Mouse (Mus musculus) gastrocnemius, adult 8-10 months (tissue): ENCODE results near the gene Hist1h2af. TPM values are rescaled to one million over a fixed set of nuclear protein-coding genes. Genes with fewer than 3 reads are reported as not detected.
A peak's percentile ranks its signal among the peaks of the same experiment; 100 is the strongest.
"Not testable (repeated sequence)": the region's sequence is repeated elsewhere in the genome, so short reads cannot be mapped to it uniquely, and the experiment has no call there.

Experiments used
- DNase-seq, 2 experiments: peaks; one replicate each; pipeline ENCODE4 v3.0.0; 2022; ENCODE audit warnings: low spot score in 2 of 2
- total RNA-seq, 4 experiments: library from RNA; stranded (reverse); gene quantifications; 2 replicates each; pipeline ENCODE4 v1.2.4; 2022

The Hist1h2af gene
- 1 to 10 TPM in 1 of 4 experiments, not detected in 3; 1.5 TPM for total RNA-seq

DNA sequence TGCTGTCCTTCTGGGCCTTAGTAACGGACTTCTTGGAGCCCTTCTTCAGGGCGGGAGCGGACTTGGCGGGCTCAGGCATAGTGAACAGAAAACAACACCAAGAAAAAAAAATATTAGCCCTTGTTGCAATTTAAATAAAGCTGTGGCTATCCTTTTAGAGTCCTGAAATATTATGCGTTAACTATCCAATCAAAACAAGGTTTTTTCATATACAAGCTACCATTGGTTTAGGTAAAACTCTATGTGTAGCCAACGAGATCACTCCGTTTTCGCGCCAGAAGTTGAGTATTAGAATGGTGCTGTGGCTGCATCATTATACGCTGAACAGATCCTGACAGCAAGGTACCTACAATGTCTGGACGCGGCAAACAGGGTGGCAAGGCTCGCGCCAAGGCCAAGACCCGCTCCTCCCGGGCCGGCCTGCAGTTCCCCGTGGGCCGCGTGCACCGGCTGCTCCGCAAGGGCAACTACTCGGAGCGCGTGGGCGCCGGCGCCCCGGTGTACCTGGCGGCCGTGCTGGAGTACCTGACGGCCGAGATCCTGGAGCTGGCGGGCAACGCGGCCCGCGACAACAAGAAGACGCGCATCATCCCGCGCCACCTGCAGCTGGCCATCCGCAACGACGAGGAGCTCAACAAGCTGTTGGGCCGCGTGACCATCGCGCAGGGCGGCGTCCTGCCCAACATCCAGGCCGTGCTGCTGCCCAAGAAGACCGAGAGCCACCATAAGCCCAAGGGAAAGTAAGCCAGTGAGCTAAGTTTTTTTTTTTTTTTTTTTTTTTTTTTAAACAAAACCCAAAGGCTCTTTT is at the start of gene Hist1h2af:
TSS of gene Hist1h2af (plus strand) at position 347 of the 808 bp plus-strand sequence.
- DNase-seq: not testable (repeated sequence)

DNA sequence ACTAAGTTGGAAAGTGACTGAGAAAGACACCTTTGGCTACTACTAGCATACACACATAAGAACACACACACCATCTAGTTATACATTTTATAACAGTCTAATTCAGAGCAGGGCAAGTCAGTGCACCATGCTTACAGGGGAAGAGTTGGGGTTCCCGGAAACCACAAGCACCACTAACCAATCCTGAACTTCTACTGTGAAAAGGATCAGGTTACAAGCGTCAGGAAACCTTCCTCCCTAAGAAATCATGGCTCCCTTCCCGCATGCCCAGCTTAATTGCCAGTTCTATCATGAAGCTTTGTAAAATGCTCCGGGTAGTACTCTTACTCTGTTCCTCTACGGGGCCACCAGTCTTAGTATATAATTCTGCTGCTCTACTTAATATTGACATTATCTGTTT is 48.4 kb upstream of the Hist1h2af start:
- no peak for DNase-seq

DNA sequence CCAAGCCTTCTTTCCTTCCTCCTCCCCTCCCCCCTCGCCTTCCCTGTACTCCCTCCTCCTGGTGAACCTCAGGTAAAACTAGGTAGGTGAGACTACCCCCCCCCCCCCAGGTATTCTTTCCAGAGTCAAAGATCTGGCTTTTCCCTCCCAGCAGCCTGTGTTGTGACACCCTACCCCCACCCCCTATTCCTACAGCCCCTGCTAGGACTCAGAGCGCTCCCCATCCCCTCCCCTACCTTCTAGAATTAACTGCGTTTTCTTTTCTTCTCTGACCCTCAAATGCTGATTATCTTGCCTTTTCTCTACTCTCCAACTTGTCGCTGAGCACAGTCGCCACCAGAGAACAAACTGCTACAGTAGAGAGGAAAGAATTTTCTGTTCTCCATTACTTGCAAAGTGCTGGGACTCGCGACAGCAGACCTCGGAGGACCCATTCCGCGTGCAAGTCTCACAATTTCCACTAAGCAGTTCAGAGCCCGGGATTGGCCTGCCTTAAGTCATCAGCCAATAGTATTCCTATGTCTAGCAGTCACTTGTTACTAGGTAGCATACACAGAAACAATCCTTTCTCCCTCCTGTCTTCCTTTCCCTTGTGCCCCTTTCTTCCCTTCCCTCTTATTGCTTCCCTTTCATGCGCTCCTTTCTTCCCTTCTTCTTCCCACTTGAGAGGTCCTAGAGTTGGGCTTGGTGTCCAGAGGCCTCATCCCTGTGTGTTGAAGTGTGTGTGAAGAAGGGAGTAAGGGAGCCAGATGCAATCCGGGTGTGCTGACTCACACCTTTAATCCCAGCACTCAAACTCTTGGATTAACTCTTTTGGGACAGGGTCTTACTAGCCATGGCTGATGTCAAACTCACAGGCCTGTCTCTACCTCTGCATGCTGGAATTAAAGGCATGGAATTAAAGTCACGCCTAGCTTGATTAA is 45.0 kb upstream of the Hist1h2af start, which contains the start of gene Btn2a2:
TSS of gene Btn2a2 (minus strand) at position 458 of the 923 bp plus-strand sequence.
- DNase-seq: peak in 1 of 2 experiments; percentile 11

DNA sequence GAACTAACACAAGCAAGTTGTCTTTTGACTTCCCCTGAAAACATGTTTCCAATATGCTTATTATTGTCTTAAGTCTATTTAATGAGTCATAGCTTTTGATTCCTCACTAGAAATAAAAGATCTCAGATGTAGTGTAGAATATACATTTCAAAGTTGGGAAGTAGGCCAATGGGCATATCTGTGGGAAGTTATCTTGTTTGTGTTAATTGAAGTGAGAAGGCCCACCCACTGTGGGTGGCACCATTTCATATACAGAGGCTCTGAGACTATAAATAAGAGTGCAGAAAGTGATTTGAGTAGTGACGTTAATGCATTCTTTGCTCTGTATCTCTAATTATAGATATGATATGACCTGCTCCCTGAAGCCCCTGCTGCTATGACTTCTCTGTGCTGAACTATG is 42.8 kb upstream of the Hist1h2af start:
- DNase-seq: no peak

DNA sequence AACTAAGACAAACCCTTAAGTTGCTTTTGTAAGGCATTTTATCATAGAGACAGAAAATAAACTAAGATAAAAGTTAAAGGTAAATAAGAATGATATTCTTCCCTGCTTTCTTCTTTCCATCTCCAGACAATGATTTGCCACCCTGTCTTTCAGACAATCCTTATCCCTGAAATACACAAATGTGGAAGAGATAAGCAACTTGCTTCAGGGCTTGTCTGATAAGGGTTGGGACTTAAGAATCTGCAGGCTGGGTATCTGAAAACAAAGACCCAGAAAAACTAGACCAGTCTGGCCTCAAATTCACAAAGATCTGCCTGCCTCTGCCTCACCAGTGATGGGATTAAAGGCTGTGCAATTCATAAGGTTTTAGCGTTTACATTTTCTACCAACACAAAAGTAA is 42.4 kb upstream of the Hist1h2af start:
- no peak for DNase-seq

DNA sequence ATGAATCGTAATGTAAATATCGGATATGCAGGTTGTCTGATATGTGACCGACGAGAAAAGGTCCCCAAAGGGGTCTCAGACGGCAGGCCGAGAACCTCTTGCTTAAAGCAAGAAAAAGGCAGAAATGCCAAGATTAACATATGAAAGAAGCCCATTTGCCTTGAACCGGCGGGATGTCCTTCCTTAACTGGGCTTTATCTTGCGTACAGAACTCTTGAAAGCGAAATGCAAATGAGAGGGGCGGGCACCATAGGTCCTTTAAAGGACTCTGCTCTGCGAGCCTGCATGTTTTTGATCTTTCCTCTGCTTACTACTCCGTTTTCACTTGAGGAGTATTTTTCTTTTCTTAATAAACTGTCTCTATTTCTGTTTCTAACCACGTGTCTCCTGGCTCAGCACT is 41.7 kb upstream of the Hist1h2af start:
- DNase-seq: no peak

DNA sequence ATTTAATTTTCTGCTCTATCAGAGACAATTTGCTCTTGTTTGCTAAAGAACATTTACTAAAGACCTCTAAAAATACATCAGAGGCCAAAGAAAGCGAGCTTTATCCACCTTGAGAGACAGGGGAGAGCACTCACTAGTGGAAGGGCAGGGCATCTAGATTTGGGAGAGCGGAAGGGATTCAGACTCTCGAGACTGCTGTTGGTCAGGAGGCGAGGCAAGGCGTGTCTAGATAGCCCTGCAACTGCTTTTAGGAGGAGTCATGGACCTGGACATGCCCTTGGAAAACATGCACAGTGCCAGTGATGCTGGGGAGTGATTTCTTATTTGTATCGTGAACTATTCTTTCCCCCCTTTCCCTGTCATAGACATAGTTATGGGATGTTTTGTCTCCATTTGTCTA is 38.2 kb upstream of the Hist1h2af start:
- no peak for DNase-seq

DNA sequence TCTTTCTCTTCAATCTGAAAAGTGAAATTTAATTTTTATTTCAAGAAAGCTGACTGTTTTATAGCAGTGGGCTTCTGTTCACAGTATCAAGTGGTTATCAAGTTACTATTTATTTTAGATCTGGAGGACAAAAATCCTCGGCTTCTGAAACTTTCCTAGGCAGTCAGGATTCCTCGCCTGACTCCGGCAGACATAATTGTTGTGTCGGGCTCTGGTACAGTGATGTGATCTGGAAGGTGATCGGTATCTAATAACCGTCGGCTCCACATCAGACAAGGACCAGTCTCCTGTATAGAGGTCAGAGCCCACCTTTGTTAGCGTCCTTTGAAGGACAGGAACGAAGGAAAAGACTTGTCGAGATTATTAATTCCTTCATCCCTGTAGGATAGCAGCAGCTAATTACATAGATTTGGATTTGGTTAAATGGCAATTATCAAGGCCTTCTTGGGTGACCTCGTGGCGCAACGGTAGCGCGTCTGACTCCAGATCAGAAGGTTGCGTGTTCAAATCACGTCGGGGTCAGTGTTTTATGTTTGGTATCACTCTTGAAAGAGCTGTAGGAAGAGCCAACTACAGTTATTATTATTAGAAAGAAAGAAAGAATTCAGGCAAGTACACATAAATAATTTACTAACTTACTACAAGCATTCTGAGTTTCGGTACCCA is 35.9 kb upstream of the Hist1h2af start:
- no peak for DNase-seq

DNA sequence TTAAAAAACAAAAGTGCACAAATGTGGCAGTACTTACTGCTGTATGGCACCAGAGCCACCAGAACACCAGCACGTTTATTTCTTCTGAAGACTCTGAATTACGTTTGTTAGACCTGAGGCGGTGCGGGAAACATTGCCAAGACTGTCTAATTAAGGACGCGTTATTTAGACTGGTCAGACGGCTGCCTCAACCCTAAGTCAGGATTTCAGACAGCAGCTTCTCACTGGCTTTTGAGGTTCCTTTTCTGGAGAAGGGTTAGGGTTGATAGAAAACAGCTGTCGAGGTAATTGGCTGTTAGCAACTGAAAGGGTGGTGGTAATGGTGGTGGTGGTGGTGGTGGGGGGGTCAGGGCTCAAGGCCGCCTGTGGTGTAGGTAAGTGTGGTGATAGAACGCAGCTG is 35.1 kb upstream of the Hist1h2af start:
- DNase-seq: no peak

DNA sequence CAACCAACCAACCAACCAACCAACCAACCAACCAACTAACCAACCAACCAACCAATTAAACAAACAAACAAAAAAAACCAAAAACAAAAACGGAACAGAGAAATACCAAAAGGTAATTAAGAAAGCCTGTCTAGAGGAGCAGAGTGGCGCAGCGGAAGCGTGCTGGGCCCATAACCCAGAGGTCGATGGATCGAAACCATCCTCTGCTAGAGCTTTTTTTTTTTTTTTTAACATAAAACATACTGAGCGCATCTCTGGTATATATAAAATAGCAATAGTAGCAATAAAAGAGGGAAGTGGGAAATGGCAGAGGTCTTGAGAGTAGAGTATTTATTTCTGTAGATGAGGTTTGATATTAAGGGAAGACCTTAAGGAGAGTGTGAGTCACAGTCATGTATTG is 33.8 kb upstream of the Hist1h2af start:
- DNase-seq: no peak

DNA sequence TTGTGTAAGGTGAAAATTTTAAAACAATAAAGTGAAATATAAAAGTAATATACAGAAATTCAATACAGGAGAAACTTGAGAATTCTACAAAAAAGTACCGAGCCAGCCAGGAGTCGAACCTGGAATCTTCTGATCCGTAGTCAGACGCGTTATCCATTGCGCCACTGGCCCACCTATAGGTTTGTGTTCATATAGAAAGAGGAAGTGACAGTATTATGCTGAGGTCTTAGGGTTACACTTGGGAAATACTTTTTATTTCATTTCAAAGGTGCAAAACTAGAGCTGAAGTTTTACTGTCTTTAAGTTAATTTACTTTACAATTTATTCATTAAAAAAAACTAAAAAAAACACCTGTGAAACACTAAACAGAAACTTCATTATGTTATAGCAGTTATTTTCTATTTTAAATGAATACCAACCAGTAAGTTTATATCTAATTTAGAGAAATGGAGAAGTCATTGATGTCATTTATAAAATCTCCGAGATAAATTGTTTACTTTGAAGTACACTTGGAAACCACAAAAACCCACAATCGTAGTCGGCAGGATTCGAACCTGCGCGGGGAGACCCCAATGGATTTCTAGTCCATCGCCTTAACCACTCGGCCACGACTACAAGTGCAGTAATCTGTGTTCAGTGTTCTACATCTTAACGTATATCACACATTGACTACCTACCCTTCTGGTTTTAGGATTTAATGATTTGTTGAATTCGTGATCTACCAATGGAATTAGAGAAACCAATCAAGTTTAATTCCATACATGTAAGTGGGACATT is 33.1 kb upstream of the Hist1h2af start:
- DNase-seq: peak; percentile 5 to 14

DNA sequence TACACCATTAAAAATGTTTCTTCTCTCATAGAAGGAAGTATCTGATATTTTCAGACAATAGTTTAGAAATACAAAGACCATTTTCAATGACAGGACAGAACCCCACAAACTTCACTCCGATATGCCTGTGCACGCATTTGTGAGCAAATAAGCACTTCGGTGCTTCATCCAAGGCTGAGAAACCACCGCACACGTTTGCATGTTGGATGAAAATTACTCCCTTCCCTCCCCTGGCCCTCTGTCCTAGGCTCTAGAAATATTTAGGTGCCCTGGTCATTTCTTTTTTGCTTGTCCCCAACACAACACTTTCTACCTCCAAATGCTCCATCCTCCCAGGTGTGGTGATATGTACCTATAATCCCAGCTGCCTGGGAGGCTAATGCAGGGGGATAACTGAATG is 32.2 kb upstream of the Hist1h2af start:
- DNase-seq: no peak

DNA sequence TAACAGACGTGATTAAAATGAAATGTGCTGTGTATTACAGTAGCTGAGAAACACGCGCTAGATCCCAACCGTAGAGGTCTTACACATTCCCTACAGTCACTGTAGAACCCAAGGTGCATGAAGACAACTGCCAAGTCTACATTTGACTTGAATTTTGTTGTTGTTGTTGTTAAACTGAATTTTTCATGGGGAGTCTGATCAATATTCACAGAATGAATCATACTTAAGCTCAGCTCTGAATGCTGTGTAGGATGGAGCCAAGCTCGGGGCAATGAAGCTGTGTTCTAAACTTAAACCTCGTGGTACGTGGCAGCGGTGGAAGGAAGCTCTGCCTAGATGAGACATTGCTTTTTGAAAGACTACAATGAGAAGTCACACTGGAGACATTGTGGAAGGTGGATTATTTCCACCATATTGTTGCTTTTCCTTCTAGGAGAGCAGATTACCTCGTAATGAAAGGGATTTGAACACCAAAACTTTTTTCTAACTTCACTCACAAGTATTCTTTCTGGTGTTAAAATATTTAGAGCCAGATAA is 31.6 kb upstream of the Hist1h2af start:
- DNase-seq: no peak

DNA sequence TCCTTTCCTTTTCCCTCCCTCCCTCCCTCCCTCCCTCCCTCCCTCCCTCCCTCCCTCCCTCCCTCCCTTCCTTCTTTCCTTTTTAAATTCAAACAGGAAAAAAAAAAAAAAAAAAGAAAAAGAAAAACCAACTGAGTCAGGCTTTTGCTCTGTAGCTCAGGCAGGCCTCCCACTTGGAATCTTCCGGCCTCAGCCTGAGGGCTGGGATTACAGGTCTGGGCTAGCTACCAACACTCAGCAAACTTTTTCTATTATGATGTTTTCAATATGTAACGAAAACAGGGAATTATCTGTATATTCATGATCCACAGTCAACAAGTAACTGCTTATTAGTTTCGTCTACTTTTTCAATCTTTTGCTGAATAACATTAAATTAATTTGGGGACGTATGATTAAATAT is 30.8 kb upstream of the Hist1h2af start:
- DNase-seq: no peak

DNA sequence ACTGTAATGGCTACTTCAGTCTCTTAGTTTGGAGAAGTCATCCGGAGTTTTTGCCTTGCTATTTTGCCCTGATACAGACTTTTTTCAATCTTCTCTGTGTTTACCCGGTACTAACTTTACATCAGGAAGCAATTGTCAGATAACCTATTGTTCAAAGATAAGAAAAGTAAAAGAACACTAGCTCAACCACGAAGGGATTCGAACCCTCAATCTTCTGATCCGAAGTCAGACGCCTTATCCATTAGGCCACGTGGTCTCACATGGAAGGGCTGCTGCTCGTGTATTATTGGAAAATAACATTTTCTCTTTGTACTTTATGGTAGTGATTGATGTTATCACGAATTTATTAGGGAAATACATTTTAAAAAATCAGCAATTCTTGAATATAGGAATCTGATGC is 29.9 kb upstream of the Hist1h2af start:
- DNase-seq: no peak

DNA sequence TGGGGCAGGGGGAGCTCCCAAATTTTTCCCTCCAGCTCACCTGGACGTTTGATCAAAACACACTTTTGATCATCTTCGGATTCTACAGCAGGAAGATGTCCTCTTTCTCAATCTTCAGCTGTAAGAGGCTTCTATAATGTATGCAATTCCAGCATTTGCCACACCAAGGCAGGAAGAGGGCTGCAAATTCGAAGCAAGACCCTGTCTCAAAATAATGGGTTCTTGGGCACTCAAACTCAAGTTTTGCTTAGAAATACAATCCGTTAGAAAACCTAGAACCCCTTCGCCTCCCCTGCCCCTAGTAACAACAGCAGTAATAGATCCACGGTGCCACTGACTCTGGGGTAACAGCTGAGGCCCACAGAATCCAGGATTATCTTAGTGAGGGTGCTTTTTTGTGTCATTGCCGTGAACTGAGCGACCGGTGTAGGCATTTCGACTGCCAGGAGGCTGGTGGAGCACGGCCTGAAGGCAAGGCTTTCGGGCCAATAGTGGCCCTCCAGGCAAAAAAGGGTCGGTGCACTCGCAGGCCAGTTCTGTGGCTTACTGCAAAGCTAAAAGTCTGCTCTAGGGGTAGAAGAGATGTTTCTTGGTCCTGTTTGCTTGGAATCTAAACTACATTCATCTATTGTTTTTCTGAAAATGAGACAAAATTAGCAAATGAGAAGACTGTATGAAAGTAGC is 27.9 kb upstream of the Hist1h2af start:
- DNase-seq: no peak

DNA sequence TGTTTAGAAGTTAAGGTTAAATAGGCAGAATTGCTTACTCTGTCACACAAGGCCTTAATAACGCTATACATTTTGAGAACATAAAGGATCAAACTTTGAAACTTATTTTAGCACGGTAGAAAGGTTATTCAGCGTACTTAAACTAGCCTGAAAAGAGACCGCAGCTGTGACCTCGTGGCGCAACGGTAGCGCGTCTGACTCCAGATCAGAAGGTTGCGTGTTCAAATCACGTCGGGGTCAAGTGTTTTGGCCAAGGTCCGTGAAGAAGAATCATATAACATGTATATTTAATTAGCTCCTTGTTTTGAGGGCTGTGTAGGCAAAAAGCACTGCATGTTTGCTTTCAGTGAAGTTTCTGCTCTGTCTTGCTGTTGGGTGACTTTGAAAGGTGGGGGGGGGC is 27.4 kb upstream of the Hist1h2af start:
- no peak for DNase-seq

DNA sequence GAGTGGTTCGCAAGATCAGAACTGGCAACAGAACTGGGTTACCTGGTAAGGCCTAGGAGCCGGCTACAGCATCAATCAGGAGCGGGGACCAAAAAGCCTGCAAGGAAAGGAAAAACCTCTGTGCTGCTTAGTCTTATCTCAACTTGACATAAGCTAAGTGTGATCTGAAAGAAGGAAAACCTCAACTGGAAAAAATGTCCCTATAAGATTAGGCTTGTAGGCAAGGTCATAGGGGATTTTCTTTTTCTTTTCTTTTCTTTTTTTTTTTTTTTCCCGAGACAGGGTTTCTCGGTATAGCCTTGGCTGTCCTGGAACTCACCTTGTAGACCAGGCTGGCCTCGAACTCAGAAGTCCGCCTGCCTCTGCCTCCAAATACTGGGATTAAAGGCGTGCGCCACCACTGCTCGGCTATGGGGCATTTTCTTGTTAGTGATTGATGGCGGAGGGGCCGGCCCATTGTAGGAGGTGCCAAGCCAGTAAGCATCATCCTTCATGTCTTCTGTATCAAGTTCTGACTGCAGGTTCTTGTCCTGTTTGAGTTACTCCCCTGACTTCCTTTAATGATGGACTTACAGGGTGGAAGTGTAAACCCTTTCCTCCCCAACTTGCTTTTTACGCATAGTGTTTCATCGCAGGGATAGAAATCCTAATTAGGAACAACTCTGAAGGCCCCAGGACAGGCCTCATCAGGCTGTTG is 26.7 kb upstream of the Hist1h2af start:
- DNase-seq: no peak

DNA sequence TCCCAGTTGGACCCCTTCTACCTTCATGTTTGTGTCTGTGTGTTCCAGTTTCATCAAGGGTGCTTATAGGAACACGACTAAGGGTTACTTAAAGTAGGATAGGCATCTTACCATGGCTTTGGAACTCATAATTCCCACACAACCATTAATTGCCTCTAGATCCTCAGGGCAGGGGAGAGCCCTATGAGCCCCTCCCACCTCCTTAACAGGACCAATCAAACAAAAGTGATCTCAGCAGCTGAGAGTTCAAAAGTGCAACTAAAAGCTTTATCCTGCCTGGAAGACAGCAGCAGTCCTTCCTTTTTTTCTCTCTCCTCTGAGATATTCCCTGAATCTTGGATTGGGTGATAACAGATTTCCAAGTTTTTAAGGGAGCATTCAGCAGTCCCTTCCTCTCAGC is 23.6 kb upstream of the Hist1h2af start:
- DNase-seq: no peak

DNA sequence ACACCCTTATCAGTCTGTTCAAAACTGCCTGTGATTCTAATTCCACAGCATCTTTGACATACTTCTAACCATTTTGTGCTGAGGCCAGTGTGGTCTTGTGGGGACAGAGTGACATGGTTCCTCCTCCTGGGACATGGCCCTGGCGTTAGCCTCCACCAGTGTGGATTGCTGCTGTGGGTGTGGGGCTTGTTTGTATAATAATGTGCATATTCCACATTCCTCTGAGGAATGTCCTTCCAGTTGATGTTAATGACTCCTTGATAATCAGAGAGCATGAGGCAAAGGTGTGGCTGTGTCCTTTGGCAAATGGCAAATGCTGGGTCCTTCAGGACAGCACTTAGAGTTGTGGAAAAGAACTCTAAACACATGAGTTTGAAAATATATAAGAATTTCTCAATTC is 20.2 kb upstream of the Hist1h2af start:
- no peak for DNase-seq
